Mouse (Mus musculus): ENCODE results near the gene Tas1r1. TPM values are rescaled to one million over a fixed set of nuclear protein-coding genes. Genes with fewer than 3 reads are reported as not detected.
A peak's percentile ranks its signal among the peaks of the same experiment; 100 is the strongest.

Gene Tas1r1
- total RNA-seq, 2 experiments from 2014 or later = 0.53 to 0.59 TPM

GRCm38 (mm10) chr4:152013036-152013813 lies 25.1 kb downstream of the Tas1r1 start:
- no peak for TF ChIP-seq CTCF (IDR thresholded peaks at IDR 0.05)
- peak; percentile 75 for DNase-seq
- intact Hi-C loops (cut with DNase I) = no loop called here
- Histone ChIP-seq H3K4me3 (peak overlapping the region; percentile 90), H3K27ac (peak overlapping the region; percentile 98)

DNA sequence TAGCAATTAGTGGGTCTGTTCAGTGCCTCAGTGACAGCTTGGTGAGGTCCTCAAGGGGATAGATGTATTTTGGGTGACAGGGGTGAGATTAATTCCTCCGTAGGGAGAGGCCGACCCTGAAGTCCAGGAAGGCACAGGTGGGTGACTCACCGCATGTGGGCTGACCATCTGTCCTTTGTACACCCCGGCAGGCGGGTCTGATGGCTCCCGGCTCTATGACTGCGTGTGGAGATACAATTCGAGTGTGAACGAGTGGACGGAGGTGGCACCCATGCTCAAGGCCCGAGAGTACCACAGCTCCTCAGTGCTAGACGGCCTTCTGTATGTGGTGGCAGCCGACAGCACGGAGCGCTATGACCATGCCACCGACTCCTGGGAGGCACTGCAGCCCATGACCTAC lies 26.3 kb downstream of the Tas1r1 start:
- no peak for DNase-seq
- Histone ChIP-seq H3K27ac (peak overlapping the region; percentile 98), H3K4me3 (peak overlapping the region; percentile 90)
- intact Hi-C loops (cut with DNase I) = no loop called here
- no peak for TF ChIP-seq CTCF (IDR thresholded peaks at IDR 0.05)

DNA sequence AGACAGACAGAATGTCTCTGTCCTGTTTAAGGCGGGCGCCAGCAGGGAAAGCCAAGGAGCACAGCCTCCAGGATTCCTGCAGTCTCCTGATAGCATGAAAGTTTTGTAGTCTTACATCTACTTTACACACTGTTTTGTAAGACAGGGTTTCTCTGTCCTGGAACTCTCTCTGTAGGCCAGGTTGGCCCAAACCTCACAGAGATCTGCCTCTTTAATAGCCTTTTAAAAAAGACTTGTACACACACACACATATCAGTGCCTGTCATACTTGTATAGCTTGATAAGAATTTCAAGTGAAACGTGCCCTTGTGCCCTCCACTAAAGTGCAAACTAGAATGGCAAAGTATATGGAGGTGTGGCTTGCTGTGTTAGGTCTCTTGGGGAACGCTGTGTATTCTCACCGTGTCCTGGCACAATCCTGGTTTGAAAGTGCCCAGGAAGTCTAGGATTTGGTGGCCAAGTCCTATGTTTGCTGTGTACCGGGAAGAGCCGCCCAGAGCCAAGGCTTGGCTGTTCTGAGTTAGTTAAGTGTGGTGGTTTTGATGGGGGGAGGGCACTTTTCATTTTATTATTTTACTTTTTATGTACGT lies 27.1 kb downstream of the Tas1r1 start:
- Histone ChIP-seq H3K27ac (peak overlapping the region; percentile 98), H3K4me3 (peak overlapping the region; percentile 90)
- no peak for TF ChIP-seq CTCF (IDR thresholded peaks at IDR 0.05)
- intact Hi-C loops (cut with DNase I) = no loop called here
- DNase-seq = no peak

- DNase-seq = peak; percentile 68
- intact Hi-C loops (cut with DNase I) = loop anchor here (1.0 kb wide), 1 partner anchor 27 kb away; no protein-coding TSS in a partner anchor
- Histone ChIP-seq H3K4me3 (peak overlapping the region; percentile 90), H3K27ac (peak overlapping the region; percentile 98)
- TF ChIP-seq CTCF (IDR thresholded peaks at IDR 0.05) = no peak
These were observed 27.6 kb downstream of the Tas1r1 start for GRCm38 (mm10) chr4:152010707-152011134.

- peak overlapping the region; percentile 98 for H3K27ac ChIP-seq
- DNase-seq = peak; percentile 70
- intact Hi-C loops (cut with DNase I) = loop anchor here (1.0 kb wide), 1 partner anchor 27 kb away; no protein-coding TSS in a partner anchor
- TF ChIP-seq CTCF (IDR thresholded peaks at IDR 0.05) = no peak
- H3K4me3 ChIP-seq = peak overlapping the region; percentile 90
These were observed 28.2 kb downstream of the Tas1r1 start for GRCm38 (mm10) chr4:152010091-152010706.

DNA sequence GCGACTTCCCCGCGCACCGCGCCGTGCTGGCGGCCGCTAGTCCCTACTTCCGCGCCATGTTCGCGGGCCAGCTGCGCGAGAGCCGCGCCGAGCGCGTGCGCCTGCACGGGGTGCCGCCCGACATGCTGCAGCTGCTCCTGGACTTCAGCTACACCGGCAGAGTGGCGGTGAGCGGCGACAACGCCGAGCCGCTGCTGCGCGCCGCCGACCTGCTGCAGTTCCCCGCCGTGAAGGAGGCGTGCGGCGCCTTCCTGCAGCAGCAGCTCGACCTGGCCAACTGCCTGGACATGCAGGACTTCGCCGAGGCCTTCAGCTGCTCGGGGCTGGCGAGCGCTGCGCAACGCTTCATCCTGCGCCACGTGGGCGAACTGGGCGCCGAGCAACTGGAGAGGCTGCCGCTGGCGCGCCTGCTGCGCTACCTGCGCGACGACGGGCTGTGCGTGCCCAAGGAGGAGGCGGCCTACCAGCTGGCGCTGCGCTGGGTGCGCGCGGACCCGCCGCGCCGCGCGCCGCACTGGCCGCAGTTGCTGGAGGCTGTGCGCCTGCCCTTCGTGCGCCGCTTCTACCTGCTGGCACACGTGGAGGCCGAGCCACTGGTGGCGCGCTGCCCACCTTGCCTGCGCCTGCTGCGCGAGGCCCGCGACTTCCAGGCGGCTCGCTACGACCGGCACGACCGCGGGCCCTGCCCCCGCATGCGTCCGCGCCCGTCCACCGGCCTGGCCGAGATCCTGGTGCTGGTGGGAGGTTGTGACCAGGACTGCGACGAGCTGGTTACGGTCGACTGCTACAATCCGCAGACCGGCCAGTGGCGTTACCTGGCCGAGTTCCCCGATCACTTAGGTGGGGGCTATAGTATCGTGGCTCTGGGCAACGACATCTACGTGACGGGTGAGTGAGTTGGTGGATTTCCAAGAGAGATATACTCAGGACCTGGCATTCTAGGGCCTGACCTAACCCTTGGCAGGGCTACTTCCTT lies 29.0 kb downstream of the Tas1r1 start:
- Histone ChIP-seq H3K4me3 (peak overlapping the region; percentile 90), H3K27ac (peak overlapping the region; percentile 98)
- DNase-seq = peak; percentile 91
- intact Hi-C loops (cut with DNase I) = loop anchor here (1.0 kb wide), 1 partner anchor 26 kb away; no protein-coding TSS in a partner anchor
- no peak for TF ChIP-seq CTCF (IDR thresholded peaks at IDR 0.05)

GRCm38 (mm10) chr4:152008622-152009075 lies 29.7 kb downstream of the Tas1r1 start, which contains the start of gene Klhl21:
Klhl21 (plus strand) TSS chr4:152008803.
- DNase-seq = peak; percentile 98
- peak within 1 kb of the TSS; percentile 98 for H3K27ac ChIP-seq
- intact Hi-C loops (cut with DNase I) = loop anchor here (1.0 kb wide), 1 partner anchor 12 kb away; the partner anchor contains the start of gene Phf13
- TF ChIP-seq CTCF (IDR thresholded peaks at IDR 0.05) = no peak
- H3K4me3 ChIP-seq = peak within 1 kb of the TSS; percentile 90

GRCm38 (mm10) chr4:152008148-152008500 lies 30.2 kb downstream of the Tas1r1 start:
- Histone ChIP-seq H3K4me3 (peak overlapping the region; percentile 90), H3K27ac (peak overlapping the region; percentile 98)
- intact Hi-C loops (cut with DNase I) = loop anchor here (1.0 kb wide), 1 partner anchor 12 kb away; the partner anchor contains the start of gene Phf13
- peak; percentile 47 for DNase-seq
- TF ChIP-seq CTCF (IDR thresholded peaks at IDR 0.05) = no peak

DNA sequence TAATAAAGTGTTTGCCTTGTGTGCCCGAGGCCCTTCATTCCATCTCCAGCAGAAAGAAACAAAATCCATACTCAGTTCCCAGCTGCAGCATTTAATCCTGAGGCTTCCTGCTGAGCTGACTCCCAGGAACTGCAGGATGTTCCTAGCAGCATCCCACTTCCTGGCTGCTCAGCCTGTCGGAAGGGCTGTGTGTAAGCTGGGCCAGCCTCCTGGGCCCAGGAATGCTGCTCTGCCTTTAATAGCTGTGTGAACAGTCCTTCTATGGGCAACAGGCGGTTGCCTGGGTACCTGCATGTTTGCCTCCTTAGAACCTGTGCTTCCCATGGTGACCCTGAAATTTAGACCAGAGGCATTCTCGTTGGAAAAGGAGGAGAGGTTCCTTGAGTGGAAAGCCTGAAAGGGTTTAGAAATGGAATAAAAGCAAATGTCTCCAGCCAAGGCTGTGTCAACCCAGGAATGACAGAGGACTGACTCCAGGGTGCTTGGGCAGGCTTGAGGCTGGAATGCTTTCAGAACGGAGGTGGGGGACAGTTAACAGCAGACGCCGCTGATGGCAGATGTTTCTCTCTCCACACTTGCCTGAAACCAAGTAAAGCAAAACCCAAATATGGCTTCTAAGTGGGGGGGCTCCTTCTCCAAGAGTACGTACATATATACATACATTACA lies 30.8 kb downstream of the Tas1r1 start:
- intact Hi-C loops (cut with DNase I) = loop anchor here (1.0 kb wide), 1 partner anchor 11 kb away; the partner anchor contains the start of gene Phf13
- Histone ChIP-seq H3K4me3 (peak overlapping the region; percentile 90), H3K27ac (peak overlapping the region; percentile 98)
- DNase-seq = peak; percentile 49
- TF ChIP-seq CTCF (IDR thresholded peaks at IDR 0.05) = no peak

DNA sequence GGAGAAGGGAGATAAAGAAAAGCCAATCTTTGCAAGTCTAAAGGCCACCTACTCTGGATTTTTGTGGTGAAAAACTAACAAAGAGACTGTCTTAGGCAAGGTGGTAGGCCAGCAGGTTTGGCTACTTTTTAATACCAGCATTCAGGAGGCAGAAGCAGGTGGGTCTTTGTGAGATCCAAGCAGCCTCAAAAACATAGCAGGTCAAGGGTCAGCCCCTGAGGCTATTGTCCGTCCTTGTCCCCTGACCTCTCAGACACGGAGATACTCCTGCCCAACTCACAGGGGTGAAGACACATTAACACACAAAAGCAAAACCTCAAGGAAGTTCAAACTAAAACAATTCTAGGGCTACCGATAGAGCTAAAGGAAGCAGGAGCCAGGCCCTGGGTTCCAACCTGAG lies 31.6 kb downstream of the Tas1r1 start:
- H3K4me3 ChIP-seq = no peak overlapping the region
- no peak for TF ChIP-seq CTCF (IDR thresholded peaks at IDR 0.05)
- intact Hi-C loops (cut with DNase I) = no loop called here
- DNase-seq = no peak
- H3K27ac ChIP-seq = peak overlapping the region; percentile 98

DNA sequence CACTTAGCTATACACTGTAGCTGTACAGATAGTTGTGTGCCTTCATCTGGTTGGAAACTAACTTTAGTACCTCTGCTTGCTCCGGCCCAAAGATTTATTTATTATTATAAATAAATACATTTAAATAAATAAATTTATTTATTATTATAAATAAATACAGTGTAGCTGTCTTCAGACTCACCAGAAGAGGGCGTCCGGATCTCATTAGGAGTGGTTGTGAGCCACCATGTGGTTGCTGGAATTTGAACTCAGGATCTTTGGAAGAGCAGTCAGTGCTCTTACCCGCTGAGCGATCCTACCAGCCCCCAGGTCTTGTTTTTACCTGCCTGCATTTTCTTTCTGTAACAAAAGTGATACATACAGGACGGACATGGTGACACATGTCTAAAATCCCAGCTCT lies 32.2 kb downstream of the Tas1r1 start:
- peak; percentile 57 for TF ChIP-seq CTCF (IDR thresholded peaks at IDR 0.05)
- H3K4me3 ChIP-seq = no peak overlapping the region
- intact Hi-C loops (cut with DNase I) = no loop called here
- no peak overlapping the region for H3K27ac ChIP-seq
- DNase-seq = no peak
